Mouse (Mus musculus) right cerebral cortex, postnatal 36 days (tissue): ENCODE measurements at regions not wholly inside any gene's neighbourhood (a gene's known extent, or its start where the extent isn't known, plus 50 kb on each side); places are given as distances from the start of the nearest gene placed in this dataset.

Experiments
- DNase-seq, 2 experiments: peaks; one replicate each; pipeline ENCODE4 v3.0.0; 2022; ENCODE audit warnings: low spot score in 2 of 2, mixed read lengths in 1 of 2

DNA sequence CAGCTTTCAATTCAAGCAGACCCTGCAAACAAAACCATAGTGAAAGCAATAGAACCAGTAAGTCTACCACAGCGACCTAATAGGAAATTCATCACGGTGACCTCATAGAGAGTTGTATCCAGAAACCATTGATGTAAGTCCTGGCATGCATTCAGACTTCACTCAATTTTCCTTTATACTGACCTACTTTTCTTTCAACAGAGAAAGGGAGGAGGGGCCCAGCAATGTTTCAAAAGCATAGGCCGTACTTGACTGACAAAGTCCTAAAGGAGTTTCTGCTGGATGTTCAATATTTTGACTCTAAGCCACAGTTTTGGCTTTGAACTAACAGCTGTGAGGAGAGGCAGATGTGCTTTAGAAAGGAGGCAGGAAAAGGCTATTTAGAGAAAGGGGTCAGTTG is 88.4 kb downstream of the AI593442 start:
- DNase-seq = no peak

DNA sequence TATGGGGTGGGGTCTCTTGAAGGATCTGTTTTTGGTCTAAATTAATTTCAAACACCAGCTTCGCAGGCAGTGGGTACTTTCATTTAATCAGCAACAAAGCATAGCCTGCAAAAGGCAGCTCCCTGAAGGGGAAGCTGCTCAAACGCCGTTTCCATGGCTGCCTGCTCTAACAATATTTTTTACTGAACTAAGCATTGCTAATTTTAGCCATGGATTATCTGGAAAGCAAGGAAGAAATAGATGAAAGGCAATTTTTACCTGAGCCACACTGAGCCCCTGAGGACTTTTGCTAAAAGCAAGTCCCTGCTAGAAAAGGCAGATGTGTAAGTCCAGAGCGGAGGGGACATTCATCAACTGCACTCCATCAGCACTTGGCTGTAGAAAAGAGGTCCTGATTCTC is 105.5 kb downstream of the AI593442 start:
- peak in 1 of 2 experiments; percentile 8 for DNase-seq

- DNase-seq = no peak
Observed at GRCm38 (mm10) chr9:52551577-52552281, 127.9 kb downstream of the AI593442 start.

DNA sequence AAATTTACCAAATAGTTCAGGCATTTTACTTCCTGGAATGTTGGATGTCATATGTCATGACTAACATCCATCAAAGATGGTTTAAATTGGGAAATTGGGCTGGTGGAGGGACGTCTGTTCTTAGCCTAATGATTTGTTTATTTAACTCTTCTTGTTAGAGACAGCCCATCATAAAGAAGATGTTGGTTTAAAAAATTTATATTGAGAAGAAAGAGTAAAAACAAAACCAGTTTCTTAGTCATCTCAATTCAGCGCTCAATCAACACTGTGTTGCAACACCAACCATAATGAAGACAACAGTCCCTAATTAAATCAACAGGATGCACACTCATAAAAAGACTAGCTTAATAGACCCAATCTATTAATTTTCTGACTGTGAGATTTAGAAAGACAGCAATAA is 133.5 kb downstream of the AI593442 start:
- no peak for DNase-seq

DNA sequence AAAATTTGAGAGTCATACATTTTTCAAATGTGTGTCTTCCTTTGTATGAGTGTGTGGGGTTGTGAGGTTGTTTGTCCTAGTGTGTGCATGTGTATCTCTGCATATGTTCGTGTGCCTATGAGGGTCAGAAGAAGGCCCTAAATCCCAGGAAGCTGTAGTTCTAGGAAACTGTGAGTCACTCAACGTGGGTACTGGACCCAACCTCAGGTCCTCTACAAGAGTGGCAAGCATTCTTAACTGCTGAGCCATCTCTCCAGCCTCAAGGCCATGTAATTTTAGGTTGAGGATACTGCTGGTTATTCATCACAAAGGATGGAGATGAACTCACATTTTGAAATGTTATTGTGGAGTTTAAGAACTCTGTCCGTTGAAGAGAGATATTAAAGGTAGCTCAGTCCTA is 140.5 kb downstream of the AI593442 start:
- DNase-seq = no peak

GRCm38 (mm10) chr9:52529444-52529915 is 150.1 kb downstream of the AI593442 start:
- DNase-seq = no peak

- no peak for DNase-seq
Observed at GRCm38 (mm10) chr9:52500487-52500886, 179.1 kb downstream of the AI593442 start.

GRCm38 (mm10) chr9:52495483-52496270 is 183.9 kb downstream of the AI593442 start:
- no peak for DNase-seq

DNA sequence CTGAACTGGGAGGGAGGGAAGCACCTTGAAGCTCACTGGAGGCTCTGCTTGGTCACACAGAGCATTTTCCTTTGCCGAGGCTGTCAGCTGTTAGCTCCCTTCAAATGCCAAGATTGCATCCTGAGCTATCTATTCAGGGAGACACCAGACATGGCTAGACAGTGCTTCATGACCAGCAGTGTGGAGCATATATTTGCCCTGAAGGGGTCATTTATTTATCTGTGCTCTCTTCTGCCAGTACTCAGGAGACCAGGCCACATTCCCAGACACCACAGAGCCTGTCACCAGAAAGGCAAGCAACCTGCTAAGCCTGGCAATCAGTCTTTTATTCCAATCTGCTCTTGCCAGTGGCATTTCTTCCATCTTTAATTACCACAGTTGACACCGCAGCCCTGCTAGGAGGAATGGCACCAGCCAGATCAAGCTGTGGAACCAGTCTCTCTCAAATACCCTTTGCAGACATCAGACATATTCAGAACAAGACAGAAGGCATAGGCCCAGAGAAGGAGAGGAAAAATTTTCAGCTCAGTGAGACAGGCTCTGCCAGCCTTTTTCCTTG is 186.6 kb downstream of the AI593442 start:
- no peak for DNase-seq

DNA sequence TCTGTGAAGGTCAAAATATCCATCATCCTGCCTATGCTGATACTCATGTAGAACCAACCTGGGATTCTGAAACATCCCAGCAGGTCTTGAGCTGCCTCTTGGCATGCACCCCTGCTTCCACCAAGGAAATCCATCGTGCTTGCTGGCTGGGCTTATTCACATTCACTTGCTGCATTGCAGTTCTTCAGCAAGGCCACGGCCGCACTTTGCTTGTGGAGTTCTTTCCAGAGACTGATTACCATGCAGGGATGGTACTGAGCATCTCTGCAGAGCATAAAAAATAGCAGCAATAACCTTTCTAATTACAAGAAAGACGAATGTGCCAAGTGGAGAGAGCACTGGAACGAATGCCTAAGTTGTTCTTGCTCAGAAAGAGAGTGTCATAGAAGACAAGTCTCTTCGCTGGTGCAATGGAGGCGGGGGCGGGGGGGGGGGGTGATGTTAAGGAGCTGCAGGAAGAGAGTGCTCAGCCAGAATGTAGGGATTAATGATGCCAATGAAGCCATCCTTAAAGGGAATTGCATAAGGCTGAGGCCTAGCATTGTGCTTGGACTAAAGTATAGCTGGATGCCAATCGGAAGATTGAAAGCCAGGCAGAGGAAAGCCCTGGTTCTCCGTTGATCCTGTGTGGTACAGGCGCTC is 205.9 kb downstream of the AI593442 start:
- no peak for DNase-seq

DNA sequence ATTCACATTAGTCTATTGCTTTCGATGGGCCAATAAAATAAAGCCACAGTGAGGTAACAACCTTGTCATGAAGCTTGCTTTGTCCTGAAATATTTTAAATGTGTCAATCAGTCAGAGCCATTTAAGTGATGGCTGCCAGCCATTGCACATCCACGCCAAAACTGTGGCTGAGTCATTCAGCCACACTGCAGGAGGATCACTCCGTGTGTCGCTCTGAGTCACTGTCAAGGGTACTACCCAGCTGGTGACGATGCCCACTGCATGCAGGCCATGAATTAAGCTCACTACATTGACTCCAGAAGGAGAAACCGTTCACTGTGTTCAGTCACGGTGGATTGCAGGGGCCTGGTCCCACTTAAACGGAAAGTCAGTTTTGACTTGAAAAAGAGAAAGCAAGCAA is 206.7 kb downstream of the AI593442 start:
- DNase-seq = peak in 1 of 2 experiments; percentile 23

DNA sequence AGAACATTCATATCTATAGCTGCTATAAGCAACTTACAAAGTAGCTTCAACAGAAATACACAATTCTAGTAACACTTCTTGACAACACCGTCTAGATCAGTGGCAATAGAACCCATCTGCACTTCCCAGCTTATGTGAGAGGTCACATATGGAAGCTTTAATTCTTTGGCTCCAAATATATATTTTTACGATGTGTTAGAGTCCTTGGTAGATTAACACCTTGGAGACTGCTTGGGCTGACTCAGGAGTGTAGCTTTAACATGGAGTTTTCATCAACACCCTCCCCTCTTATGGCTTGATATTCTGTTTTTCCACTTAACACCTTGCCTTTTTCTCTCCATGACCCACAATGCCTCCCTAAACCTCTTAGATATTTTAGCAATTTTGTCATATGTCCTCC is 221.1 kb downstream of the AI593442 start:
- DNase-seq = no peak

- DNase-seq = no peak
Observed at GRCm38 (mm10) chr9:52454445-52454844, 225.1 kb downstream of the AI593442 start.

DNA sequence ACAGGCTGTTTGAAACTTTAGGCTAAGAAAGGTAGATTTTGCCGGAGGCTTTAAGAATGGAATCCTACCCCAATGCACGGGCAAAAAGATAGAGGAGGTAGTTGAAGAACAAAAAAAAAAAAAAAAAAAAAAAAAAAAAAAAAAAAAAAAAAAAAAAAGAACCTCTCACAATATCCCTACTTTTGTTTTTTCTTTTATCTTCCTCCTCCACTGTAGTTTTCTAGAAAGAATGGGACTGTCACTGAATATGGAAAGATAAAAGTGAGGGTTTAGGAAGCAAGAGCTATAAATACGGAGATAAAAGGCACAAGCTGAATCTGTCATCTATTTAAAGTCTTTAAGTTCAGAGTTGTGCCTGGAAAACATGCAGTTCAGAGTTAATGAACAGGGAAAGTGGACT is 227.8 kb downstream of the AI593442 start:
- DNase-seq = no peak

DNA sequence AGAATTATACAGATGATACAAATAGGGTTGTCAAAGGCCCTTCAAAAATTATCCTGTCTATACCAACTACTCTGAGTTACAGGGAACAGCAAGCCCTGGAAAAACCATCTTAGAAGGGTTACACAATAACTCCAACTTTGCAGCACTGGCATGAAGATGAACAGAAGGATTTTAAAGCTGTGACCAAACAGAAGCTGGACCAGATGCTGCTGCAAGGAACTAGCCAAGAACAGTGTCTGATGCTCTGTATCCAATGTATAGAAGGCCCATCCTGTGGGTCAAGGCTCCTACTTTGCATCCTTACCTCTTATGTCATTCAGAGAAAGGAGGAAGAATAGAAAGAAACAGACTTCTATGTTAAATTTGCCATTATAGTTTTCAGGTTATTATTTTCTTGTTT is 231.3 kb downstream of the AI593442 start:
- peak in 1 of 2 experiments; percentile 22 for DNase-seq

GRCm38 (mm10) chr9:52443228-52443627 is 236.4 kb downstream of the AI593442 start:
- DNase-seq = no peak

- peak; percentile 6 for DNase-seq
Observed at GRCm38 (mm10) chr9:52434215-52434614, 245.4 kb downstream of the AI593442 start.

DNA sequence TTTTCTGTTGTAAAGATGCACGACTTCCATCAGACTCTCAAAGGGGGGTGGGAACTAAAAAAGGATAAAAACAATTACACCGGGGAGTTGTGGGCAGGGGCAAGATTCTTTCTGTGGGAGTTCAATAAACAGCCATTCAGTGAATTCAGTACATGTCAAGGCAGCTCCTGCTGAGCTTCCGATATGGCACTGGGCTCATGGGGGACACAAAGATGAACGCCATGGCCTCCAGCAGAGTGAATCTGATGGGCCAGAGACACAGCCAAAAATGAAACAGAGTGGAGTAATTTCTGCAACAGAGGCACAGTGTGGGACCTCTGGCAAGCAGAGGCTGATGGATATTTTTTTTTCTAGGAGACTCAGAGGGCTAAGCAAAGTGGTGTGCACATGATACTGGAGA is 254.2 kb downstream of the AI593442 start:
- no peak for DNase-seq

GRCm38 (mm10) chr9:52422622-52423021 is 254.2 kb upstream of the Zc3h12c start:
- no peak for DNase-seq

DNA sequence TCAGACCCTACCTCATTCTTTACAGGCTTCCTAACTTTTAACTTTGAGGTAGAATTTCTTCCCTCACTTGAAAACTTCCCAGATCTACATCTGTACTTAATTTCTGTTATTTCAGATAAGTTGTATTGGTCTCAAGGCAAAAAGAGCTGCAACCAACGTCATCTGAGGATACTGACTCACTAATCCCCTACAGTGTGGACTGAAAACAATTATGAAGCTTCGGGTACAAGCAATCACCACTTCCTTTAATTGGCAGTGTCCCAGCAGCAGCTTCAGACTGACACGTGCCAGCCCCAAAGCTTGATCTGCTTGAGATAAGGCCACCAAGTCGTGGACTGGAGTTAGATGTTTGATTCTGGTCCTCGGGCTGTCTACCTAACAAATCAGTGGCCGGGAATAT is 247.3 kb upstream of the Zc3h12c start:
- no peak for DNase-seq

GRCm38 (mm10) chr9:52407841-52408240 is 239.5 kb upstream of the Zc3h12c start:
- DNase-seq = peak; percentile 46 to 79

GRCm38 (mm10) chr9:52402496-52402895 is 234.1 kb upstream of the Zc3h12c start:
- DNase-seq = peak; percentile 26 to 69
